Mouse (Mus musculus) kidney, embryonic 15.5 days (tissue): ENCODE measurements at regions not wholly inside any gene's neighbourhood (a gene's known extent, or its start where the extent isn't known, plus 50 kb on each side); places are given as distances from the start of the nearest gene placed in this dataset.
A peak's percentile ranks its signal among the peaks of the same experiment; 100 is the strongest.

ENCODE experiments used
- ATAC-seq: fragments of 200-750 bp; cut with Nextera tagmentation; replicated peaks from 2 replicates; pipeline ENCODE4 v1.8.0; 2017; ENCODE audit warnings: moderate TSS enrichment; ENCODE audit not compliant: low FRiP score
- H3K27ac ChIP-seq: fragments of 300-500 bp; sonication (generic); 2 replicates; pipeline ENCODE4 v1.5.1; 2015; ENCODE audit warnings: mild to moderate bottlenecking, inconsistent platforms
- H3K27me3 ChIP-seq: fragments of 300-500 bp; sonication (generic); 2 replicates; pipeline ENCODE4 v1.6.1; 2015; ENCODE audit warnings: inconsistent platforms
- H3K36me3 ChIP-seq: fragments of 300-500 bp; sonication (generic); 2 replicates; pipeline ENCODE4 v1.6.1; 2015; ENCODE audit warnings: inconsistent platforms
- H3K4me1 ChIP-seq: fragments of 300-500 bp; sonication (generic); 2 replicates; pipeline ENCODE4 v1.6.1; 2015; ENCODE audit warnings: inconsistent platforms
- H3K4me2 ChIP-seq: fragments of 300-500 bp; sonication (generic); 2 replicates; pipeline ENCODE4 v1.6.1; 2015; ENCODE audit warnings: moderate library complexity, mild to moderate bottlenecking, inconsistent platforms
- H3K4me3 ChIP-seq: fragments of 300-500 bp; sonication (generic); replicated peaks from 2 replicates; pipeline ENCODE4 v1.5.1; 2015; ENCODE audit warnings: mild to moderate bottlenecking, inconsistent platforms
- H3K9ac ChIP-seq: fragments of 300-500 bp; sonication (generic); 2 replicates; pipeline ENCODE4 v1.6.1; 2015; ENCODE audit warnings: mild to moderate bottlenecking, inconsistent platforms
- H3K9me3 ChIP-seq: fragments of 300-500 bp; sonication (generic); replicated peaks from 2 replicates; pipeline ENCODE4 v1.6.1; 2016; ENCODE audit warnings: inconsistent platforms
- WGBS: fragments of 180-500 bp; shearing (Covaris S2); methylation state at CpG from one replicate; pipeline ENCODE4 v1.1.7; 2015; ENCODE audit warnings: mixed read lengths; 5-methylcytosine and 5-hydroxymethylcytosine counted together

DNA sequence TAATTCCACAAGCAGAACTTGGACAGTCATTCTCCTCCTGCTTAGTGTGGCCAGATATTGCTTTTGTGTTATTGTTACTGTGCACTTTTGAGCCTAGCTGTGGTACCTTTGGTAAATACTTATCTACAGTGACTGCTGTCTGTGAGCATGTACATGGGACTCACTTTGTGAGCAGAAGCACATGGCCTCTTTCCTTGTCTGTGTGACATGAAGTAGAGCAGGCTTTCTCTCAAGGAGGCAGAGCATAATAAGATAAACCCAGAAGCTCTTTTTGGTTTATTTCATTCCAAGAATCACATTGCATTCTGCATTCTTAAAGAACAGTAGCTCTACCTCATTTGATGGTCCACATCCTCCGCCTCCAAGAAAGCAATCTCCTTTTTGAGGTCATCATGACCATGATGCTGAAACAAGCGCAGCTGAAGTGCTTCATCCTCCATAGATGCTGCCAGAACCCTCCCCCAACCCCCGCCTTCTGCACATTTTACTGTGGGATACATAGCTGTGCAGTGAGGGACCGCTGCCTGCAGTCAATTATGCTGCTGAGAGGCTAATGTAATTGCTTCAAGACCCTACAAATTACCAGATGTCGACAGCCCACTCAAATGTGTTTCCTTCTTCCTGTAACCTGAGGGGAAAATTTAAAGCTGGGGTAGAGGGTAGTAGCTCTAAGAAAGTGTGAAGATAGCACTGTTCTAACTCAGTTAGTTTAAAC is 463.0 kb upstream of the Sphkap start:
- peaks cover 4% of the 10 kb centered on the region; the same call in 1 of the 2 replicates for H3K4me1 ChIP-seq
- no peaks in the 10 kb centered on the region for H3K27me3 ChIP-seq
- H3K9ac ChIP-seq: no peak overlapping the region
- peak overlapping the region; percentile 70 for H3K27ac ChIP-seq
- no peak overlapping the region for H3K4me2 ChIP-seq
- 22% methylated on average over 5 of the region's 5 CpGs for WGBS
- H3K9me3 ChIP-seq: no peaks in the 10 kb centered on the region
- ATAC-seq: peak; percentile 94
- H3K36me3 ChIP-seq: no peaks in the 10 kb centered on the region
- H3K4me3 ChIP-seq: no peak overlapping the region

- no peak for ATAC-seq
- no peak overlapping the region for H3K9ac ChIP-seq
- 90% methylated on average over 2 of the region's 2 CpGs for WGBS
These were observed 461.0 kb upstream of the Sphkap start for GRCm38 (mm10) chr1:83869046-83869445.

GRCm38 (mm10) chr1:83862541-83862940 is 454.5 kb upstream of the Sphkap start:
- no peak overlapping the region for H3K27ac ChIP-seq
- no peaks in the 10 kb centered on the region for H3K9me3 ChIP-seq
- H3K4me1 ChIP-seq: 0 out of 2 replicates have a peak, but pooled peaks cover 3% of the 10 kb centered on the region
- H3K36me3 ChIP-seq: no peaks in the 10 kb centered on the region
- WGBS: 23% methylated on average over 1 of the region's 1 CpGs
- H3K27me3 ChIP-seq: no peaks in the 10 kb centered on the region
- no peak overlapping the region for H3K9ac ChIP-seq
- ATAC-seq: no peak
- no peak overlapping the region for H3K4me3 ChIP-seq
- no peak overlapping the region for H3K4me2 ChIP-seq

More at GRCm38 (mm10) chr1:83869046-83869445, 461.0 kb upstream of the Sphkap start:
- Histone ChIP-seq H3K4me2 (no peak overlapping the region), H3K4me1 (peaks cover 4% of the 10 kb centered on the region; the same call in 1 of the 2 replicates), H3K4me3 (no peak overlapping the region), H3K27me3 (no peaks in the 10 kb centered on the region), H3K9me3 (no peaks in the 10 kb centered on the region), H3K36me3 (no peaks in the 10 kb centered on the region), H3K27ac (no peak overlapping the region)

GRCm38 (mm10) chr1:83862128-83862527 is 454.1 kb upstream of the Sphkap start:
- no peaks in the 10 kb centered on the region for H3K36me3 ChIP-seq
- H3K27me3 ChIP-seq: no peaks in the 10 kb centered on the region
- H3K9ac ChIP-seq: no peak overlapping the region
- H3K9me3 ChIP-seq: no peaks in the 10 kb centered on the region
- H3K4me2 ChIP-seq: no peak overlapping the region
- ATAC-seq: no peak
- WGBS: 68% methylated on average over 3 of the region's 3 CpGs
- no peak overlapping the region for H3K27ac ChIP-seq
- H3K4me3 ChIP-seq: no peak overlapping the region
- H3K4me1 ChIP-seq: 0 out of 2 replicates have a peak, but pooled peaks cover 3% of the 10 kb centered on the region

GRCm38 (mm10) chr1:83859732-83860424 is 451.9 kb upstream of the Sphkap start:
- Histone ChIP-seq H3K27ac (no peak overlapping the region), H3K36me3 (no peaks in the 10 kb centered on the region), H3K9me3 (no peaks in the 10 kb centered on the region), H3K9ac (no peak overlapping the region), H3K4me1 (0 out of 2 replicates have a peak, but pooled peaks cover 3% of the 10 kb centered on the region), H3K4me3 (no peak overlapping the region), H3K27me3 (no peaks in the 10 kb centered on the region), H3K4me2 (no peak overlapping the region)
- 92% methylated on average over 3 of the region's 3 CpGs for WGBS
- no peak for ATAC-seq

DNA sequence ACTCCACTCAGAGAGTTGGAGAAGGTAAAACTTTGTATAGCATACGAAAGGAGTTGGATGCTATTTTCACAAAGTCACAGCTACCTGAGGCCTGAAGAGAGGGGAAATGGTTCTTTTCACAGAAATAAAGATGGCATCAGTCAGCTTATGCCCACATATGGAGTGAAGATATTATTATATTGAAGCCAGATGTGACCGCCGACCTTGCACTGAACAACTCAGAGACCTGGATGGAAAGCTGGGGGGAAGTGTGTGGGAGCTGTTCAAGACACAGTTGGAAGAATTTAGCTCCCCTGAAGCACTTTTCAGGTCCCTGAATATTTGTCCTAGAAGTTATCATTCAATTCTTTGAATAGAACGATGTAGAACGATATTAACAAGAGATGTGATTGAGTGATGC is 446.0 kb upstream of the Sphkap start:
- Histone ChIP-seq H3K4me3 (no peak overlapping the region), H3K9ac (no peak overlapping the region), H3K4me1 (no peaks in the 10 kb centered on the region), H3K36me3 (no peaks in the 10 kb centered on the region), H3K4me2 (no peak overlapping the region), H3K9me3 (no peaks in the 10 kb centered on the region), H3K27me3 (no peaks in the 10 kb centered on the region), H3K27ac (no peak overlapping the region)
- 91% methylated on average over 5 of the region's 5 CpGs for WGBS
- no peak for ATAC-seq

DNA sequence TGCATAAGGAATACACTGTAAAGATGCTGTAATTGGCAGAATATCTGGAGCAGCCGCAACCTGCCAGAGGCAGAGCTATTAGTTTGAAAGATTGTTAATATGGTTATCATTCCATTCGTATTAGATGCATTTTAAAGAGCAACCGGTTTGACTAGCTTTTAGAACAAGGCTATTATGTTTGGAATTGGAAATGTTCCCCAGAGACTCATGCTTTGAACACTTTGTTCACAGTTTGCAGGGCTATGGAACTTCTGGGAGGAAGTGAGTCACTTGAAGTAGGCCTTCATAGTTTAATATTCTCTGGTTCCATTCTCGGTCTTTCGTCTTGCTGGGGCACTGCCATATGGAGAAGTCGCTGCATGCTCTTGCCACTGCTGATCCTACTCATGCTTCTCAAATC is 443.1 kb upstream of the Sphkap start:
- Histone ChIP-seq H3K4me3 (no peak overlapping the region), H3K27me3 (no peaks in the 10 kb centered on the region), H3K9me3 (no peaks in the 10 kb centered on the region), H3K4me1 (no peaks in the 10 kb centered on the region), H3K36me3 (no peaks in the 10 kb centered on the region), H3K9ac (no peak overlapping the region), H3K4me2 (no peak overlapping the region), H3K27ac (no peak overlapping the region)
- WGBS: 81% methylated on average over 6 of the region's 6 CpGs
- ATAC-seq: no peak

DNA sequence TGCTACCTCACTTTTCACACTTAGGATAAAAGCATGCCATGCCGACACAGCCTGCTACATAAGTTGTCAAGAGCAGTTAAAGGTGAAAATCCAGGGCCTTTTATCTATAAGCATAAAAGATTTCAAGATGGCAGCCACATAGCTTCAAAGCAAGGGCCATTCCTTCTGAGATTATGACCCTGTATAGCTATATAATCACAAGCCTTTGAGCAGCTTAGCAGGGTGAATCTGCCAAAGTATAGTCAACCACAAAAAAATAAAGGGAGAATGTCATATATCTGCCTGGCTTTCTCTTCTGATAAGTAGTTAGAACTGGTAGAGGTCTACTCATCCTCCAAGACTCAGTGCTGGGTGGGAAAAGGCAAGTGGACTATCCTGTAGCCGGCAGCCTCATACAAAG is 440.4 kb upstream of the Sphkap start:
- Histone ChIP-seq H3K4me3 (no peak overlapping the region), H3K27me3 (no peaks in the 10 kb centered on the region), H3K27ac (no peak overlapping the region), H3K36me3 (no peaks in the 10 kb centered on the region), H3K4me2 (no peak overlapping the region), H3K9ac (no peak overlapping the region), H3K9me3 (no peaks in the 10 kb centered on the region), H3K4me1 (no peaks in the 10 kb centered on the region)
- 84% methylated on average over 2 of the region's 2 CpGs for WGBS
- ATAC-seq: no peak

GRCm38 (mm10) chr1:83847992-83848391 is 440.0 kb upstream of the Sphkap start:
- no peak overlapping the region for H3K4me3 ChIP-seq
- WGBS: 67% methylated on average over 5 of the region's 5 CpGs

GRCm38 (mm10) chr1:83844827-83845379 is 436.9 kb upstream of the Sphkap start:
- WGBS: 71% methylated on average over 4 of the region's 4 CpGs
- Histone ChIP-seq H3K36me3 (no peaks in the 10 kb centered on the region), H3K27ac (no peak overlapping the region), H3K4me3 (no peak overlapping the region), H3K9ac (no peak overlapping the region), H3K4me1 (no peaks in the 10 kb centered on the region), H3K9me3 (no peaks in the 10 kb centered on the region), H3K27me3 (no peaks in the 10 kb centered on the region), H3K4me2 (no peak overlapping the region)
- no peak for ATAC-seq

More at GRCm38 (mm10) chr1:83847992-83848391, 440.0 kb upstream of the Sphkap start:
- ATAC-seq: no peak
- no peaks in the 10 kb centered on the region for H3K27me3 ChIP-seq
- no peak overlapping the region for H3K27ac ChIP-seq
- H3K36me3 ChIP-seq: no peaks in the 10 kb centered on the region
- H3K9ac ChIP-seq: no peak overlapping the region
- H3K4me2 ChIP-seq: no peak overlapping the region
- H3K4me1 ChIP-seq: no peaks in the 10 kb centered on the region
- H3K9me3 ChIP-seq: no peaks in the 10 kb centered on the region

DNA sequence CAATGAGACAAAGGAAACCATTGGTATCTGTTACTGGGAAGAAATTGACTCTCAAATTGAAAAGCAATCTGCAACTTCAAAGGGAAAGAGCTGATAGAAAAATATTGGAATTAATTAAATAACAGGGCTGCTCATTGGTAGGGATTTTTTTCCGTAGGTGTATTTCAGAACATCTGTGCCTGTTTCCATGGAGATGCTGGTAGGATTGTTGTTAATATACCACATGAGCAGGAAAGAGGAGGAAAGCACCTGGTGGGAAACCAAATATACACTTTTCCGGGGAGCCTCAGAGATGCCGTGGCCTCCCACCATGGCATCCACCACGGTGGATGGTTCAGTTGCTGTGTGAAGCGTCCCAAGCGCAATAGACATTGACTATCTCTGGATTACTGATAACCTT is 428.0 kb upstream of the Sphkap start:
- Histone ChIP-seq H3K9me3 (no peaks in the 10 kb centered on the region), H3K4me2 (no peak overlapping the region), H3K9ac (no peak overlapping the region), H3K27ac (no peak overlapping the region), H3K4me3 (no peak overlapping the region), H3K4me1 (0 out of 2 replicates have a peak, but pooled peaks cover 6% of the 10 kb centered on the region), H3K36me3 (no peaks in the 10 kb centered on the region), H3K27me3 (no peaks in the 10 kb centered on the region)
- no peak for ATAC-seq
- 94% methylated on average over 6 of the region's 6 CpGs for WGBS

- H3K4me2 ChIP-seq: no peak overlapping the region
- WGBS: 69% methylated on average over 3 of the region's 3 CpGs
- no peak for ATAC-seq
- H3K27ac ChIP-seq: no peak overlapping the region
- no peaks in the 10 kb centered on the region for H3K27me3 ChIP-seq
- 0 out of 2 replicates have a peak, but pooled peaks cover 6% of the 10 kb centered on the region for H3K4me1 ChIP-seq
- no peaks in the 10 kb centered on the region for H3K36me3 ChIP-seq
- no peak overlapping the region for H3K4me3 ChIP-seq
- no peaks in the 10 kb centered on the region for H3K9me3 ChIP-seq
- no peak overlapping the region for H3K9ac ChIP-seq
These were observed 424.9 kb upstream of the Sphkap start for GRCm38 (mm10) chr1:83832946-83833345.
